In genomic region chr10:52301766-52302165, GRCm38 (mm10) we compare ENCODE assay signal across 46 mouse cellular contexts. TPM values are rescaled to one million over a fixed set of nuclear protein-coding genes. Genes with fewer than 3 reads are reported as not detected.
"Had no signal": no experiment of that assay in that cellular context is flagged by ENCODE, and none has a peak within 500 bp of the region (broad histone marks: within the 10 kb centered on the region; RNA-seq: fewer than 3 reads in every experiment).

No protein-coding gene starts in this region.

- H3K27me3 ChIP-seq: limb, embryonic 12.5 days; limb, embryonic 13.5 days; limb, embryonic 15.5 days; liver, embryonic 12.5 days; liver, embryonic 13.5 days; liver, embryonic 15.5 days; lung, embryonic 15.5 days; megakaryocyte, embryonic 14.5 days; midbrain, embryonic 12.5 days; midbrain, embryonic 13.5 days; midbrain, embryonic 15.5 days had no signal

- H3K36me3 ChIP-seq: limb, embryonic 15.5 days; midbrain, embryonic 12.5 days; midbrain, embryonic 13.5 days; midbrain, embryonic 15.5 days had no signal

- H3K9me3 ChIP-seq: limb, embryonic 10.5 days; limb, embryonic 12.5 days; limb, embryonic 13.5 days; limb, embryonic 15.5 days; liver, embryonic 12.5 days; liver, embryonic 13.5 days; liver, embryonic 15.5 days; lung, embryonic 15.5 days; megakaryocyte, embryonic 14.5 days; midbrain, embryonic 10.5 days; midbrain, embryonic 12.5 days; midbrain, embryonic 13.5 days; midbrain, embryonic 15.5 days had no signal

- H3K4me1 ChIP-seq: limb, embryonic 12.5 days; limb, embryonic 13.5 days; limb, embryonic 15.5 days; liver, embryonic 13.5 days; liver, embryonic 15.5 days; lung, embryonic 15.5 days; megakaryocyte, embryonic 14.5 days; midbrain, embryonic 12.5 days; midbrain, embryonic 13.5 days; midbrain, embryonic 15.5 days had no signal

- H3K27ac ChIP-seq: limb, embryonic 10.5 days; limb, embryonic 12.5 days; limb, embryonic 13.5 days; limb, embryonic 15.5 days; liver, embryonic 12.5 days; liver, embryonic 13.5 days; liver, embryonic 14.5 days; liver, embryonic 15.5 days; lung, embryonic 15.5 days; macrophage; midbrain, embryonic 10.5 days; midbrain, embryonic 12.5 days; midbrain, embryonic 13.5 days; midbrain, embryonic 15.5 days had no signal

- ATAC-seq: liver, embryonic 12.5 days; liver, postnatal 0 days; lung, postnatal 0 days; midbrain, embryonic 13.5 days; midbrain, embryonic 15.5 days; midbrain, embryonic 16.5 days had no signal

- H3K4me3 ChIP-seq: limb, embryonic 10.5 days; limb, embryonic 12.5 days; limb, embryonic 13.5 days; limb, embryonic 15.5 days; liver, embryonic 12.5 days; liver, embryonic 13.5 days; liver, embryonic 15.5 days; lung, embryonic 15.5 days; megakaryocyte, embryonic 14.5 days; midbrain, embryonic 10.5 days; midbrain, embryonic 12.5 days; midbrain, embryonic 13.5 days; midbrain, embryonic 15.5 days; myocyte had no signal

- DNase-seq: left cerebral cortex, postnatal 4 days; liver; liver, embryonic 13.5 days; liver, postnatal 0 days; lung, adult 18-20 months; lung, adult 2 months; lung, embryonic 14.5 days; lung, postnatal 10 days; lung, postnatal 14 days; lung, postnatal 36 days; lung, postnatal 4 days; midbrain, embryonic 14.5 days had no signal

RNA-seq across cellular contexts. Expression of gene Gm26741, which starts 56.8 kb away (rescaled TPM):
- total RNA-seq: left cerebral cortex, postnatal 10 days; left cerebral cortex, postnatal 14 days; left cerebral cortex, postnatal 25 days; left cerebral cortex, postnatal 36 days; left cerebral cortex, postnatal 4 days; liver, adult 2 months; megakaryocyte progenitor cell, adult 5-6 weeks; megakaryocyte, adult 5-6 weeks; megakaryocyte-erythroid progenitor cell, adult 5-6 weeks; midbrain, postnatal 0 days; monocyte, adult 5-6 weeks had no signal
- polyA plus RNA-seq: limb, embryonic 10.5 days; limb, embryonic 11.5 days; limb, embryonic 12.5 days; limb, embryonic 13.5 days; limb, embryonic 14.5 days; limb, embryonic 15.5 days; liver, adult 2 months; liver, embryonic 11.5 days; liver, embryonic 12.5 days; liver, embryonic 13.5 days; liver, embryonic 14.5 days; liver, embryonic 15.5 days; liver, embryonic 16.5 days; liver, postnatal 0 days; lung, adult 2 months; lung, embryonic 14.5 days; lung, embryonic 15.5 days; lung, embryonic 16.5 days; lung, postnatal 0 days; macrophage; midbrain, embryonic 10.5 days; midbrain, embryonic 11.5 days; midbrain, embryonic 12.5 days; midbrain, embryonic 13.5 days; midbrain, embryonic 14.5 days; midbrain, embryonic 15.5 days; midbrain, embryonic 16.5 days; midbrain, postnatal 0 days; myocyte; neural tube, embryonic 11.5 days had no signal
